Mouse (Mus musculus) limb, embryonic 13.5 days (tissue): ENCODE measurements at regions not wholly inside any gene's neighbourhood (a gene's known extent, or its start where the extent isn't known, plus 50 kb on each side); places are given as distances from the start of the nearest gene placed in this dataset.

Source experiments
- ATAC-seq: fragments of 200-750 bp; cut with Nextera tagmentation; 2 replicates; pipeline ENCODE4 v1.8.0; 2017; ENCODE audit warnings: low read depth, moderate number of reproducible peaks, moderate TSS enrichment; ENCODE audit not compliant: low FRiP score
- H3K27ac ChIP-seq: fragments of 300-500 bp; sonication (generic); 2 replicates; pipeline ENCODE4 v1.5.1; 2015; ENCODE audit warnings: inconsistent platforms, mild to moderate bottlenecking, moderate library complexity
- H3K27me3 ChIP-seq: fragments of 300-500 bp; sonication (generic); 2 replicates; pipeline ENCODE4 v1.6.1; 2015; ENCODE audit warnings: mild to moderate bottlenecking, inconsistent platforms
- H3K36me3 ChIP-seq: fragments of 300-500 bp; sonication (generic); 2 replicates; pipeline ENCODE4 v1.6.1; 2015; ENCODE audit warnings: inconsistent platforms, mild to moderate bottlenecking, moderate library complexity
- H3K4me1 ChIP-seq: fragments of 300-500 bp; sonication (generic); 2 replicates; pipeline ENCODE4 v1.6.1; 2015; ENCODE audit warnings: inconsistent platforms
- H3K4me2 ChIP-seq: fragments of 300-500 bp; sonication (generic); replicated peaks from 2 replicates; pipeline ENCODE4 v1.6.1; 2015; ENCODE audit warnings: inconsistent platforms, mild to moderate bottlenecking, moderate library complexity
- H3K4me3 ChIP-seq: fragments of 300-500 bp; sonication (generic); 2 replicates; pipeline ENCODE4 v1.5.1; 2015; ENCODE audit warnings: moderate library complexity, mild to moderate bottlenecking, inconsistent platforms
- H3K9ac ChIP-seq: fragments of 300-500 bp; sonication (generic); 2 replicates; pipeline ENCODE4 v1.6.1; 2015; ENCODE audit warnings: mild to moderate bottlenecking, inconsistent platforms
- H3K9me3 ChIP-seq: fragments of 300-500 bp; sonication (generic); 2 replicates; pipeline ENCODE4 v1.6.1; 2016; ENCODE audit warnings: inconsistent platforms
- WGBS: fragments of 180-500 bp; shearing (Covaris S2); methylation state at CpG from one replicate; pipeline ENCODE4 v1.1.7; 2015; 5-methylcytosine and 5-hydroxymethylcytosine counted together

DNA sequence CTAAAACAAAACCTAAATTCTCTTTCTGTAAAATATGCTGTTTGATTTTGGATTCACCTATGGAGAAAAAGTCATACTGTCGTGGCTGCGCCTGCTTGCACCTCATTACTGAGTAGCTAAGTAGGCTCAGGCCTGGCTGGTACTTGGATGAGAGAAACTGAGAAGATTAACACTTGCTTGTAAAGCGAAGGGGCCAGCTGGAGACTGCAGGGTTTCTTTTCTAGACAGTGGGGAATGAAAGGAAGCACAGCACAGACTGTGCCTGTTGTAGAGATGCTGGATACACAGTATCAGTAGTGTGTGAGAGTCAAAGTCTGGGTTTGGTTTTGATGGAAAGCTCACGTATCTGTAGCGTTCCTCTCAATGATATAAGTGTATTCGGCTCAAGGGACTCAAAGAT is 123.5 kb downstream of the Ackr3 start:
- 0 out of 2 replicates have a peak, but pooled peaks have one; percentile 28 for ATAC-seq

DNA sequence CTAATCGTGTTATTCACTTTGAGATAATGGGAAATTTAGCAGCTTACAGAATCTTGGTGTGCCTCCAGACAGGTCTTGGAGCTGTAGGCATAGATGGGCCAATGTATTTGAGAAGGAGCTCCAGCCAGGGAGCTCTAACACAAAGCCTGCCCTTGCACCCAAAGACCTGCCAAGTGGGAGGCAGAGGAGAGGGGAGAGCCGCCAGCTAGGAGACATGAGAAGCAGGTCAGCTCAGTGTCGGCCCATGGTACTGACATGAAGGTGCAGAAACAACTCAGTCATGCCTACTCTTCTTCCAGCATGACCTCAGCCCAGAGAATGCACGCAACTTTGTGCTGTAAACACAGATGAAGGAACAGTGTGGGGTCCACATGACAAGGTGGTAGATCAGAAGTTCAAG is 128.8 kb downstream of the Ackr3 start:
- H3K27ac ChIP-seq, result no peak overlapping the region
- H3K9me3 ChIP-seq, result no peaks in the 10 kb centered on the region
- no peaks in the 10 kb centered on the region for H3K36me3 ChIP-seq
- peaks cover 42% of the 10 kb centered on the region for H3K4me1 ChIP-seq
- WGBS, result 93% methylated on average over 4 of the region's 4 CpGs
- H3K4me3 ChIP-seq, result no peak overlapping the region
- H3K9ac ChIP-seq, result no peak overlapping the region
- no peak for ATAC-seq
- peaks cover 6% of the 10 kb centered on the region; the same call in 1 of the 2 replicates for H3K27me3 ChIP-seq
- H3K4me2 ChIP-seq, result no peak overlapping the region

More for the DNA sequence above, 123.5 kb downstream of the Ackr3 start:
- no peak overlapping the region for H3K4me3 ChIP-seq
- no peaks in the 10 kb centered on the region for H3K36me3 ChIP-seq
- H3K9ac ChIP-seq, result no peak overlapping the region
- no peaks in the 10 kb centered on the region for H3K9me3 ChIP-seq
- no peak overlapping the region for H3K27ac ChIP-seq
- H3K4me2 ChIP-seq, result no peak overlapping the region
- 47% methylated on average over 6 of the region's 6 CpGs for WGBS
- peaks cover 8% of the 10 kb centered on the region; the same call in 1 of the 2 replicates for H3K27me3 ChIP-seq
- peaks cover 20% of the 10 kb centered on the region; the same call in 1 of the 2 replicates for H3K4me1 ChIP-seq

DNA sequence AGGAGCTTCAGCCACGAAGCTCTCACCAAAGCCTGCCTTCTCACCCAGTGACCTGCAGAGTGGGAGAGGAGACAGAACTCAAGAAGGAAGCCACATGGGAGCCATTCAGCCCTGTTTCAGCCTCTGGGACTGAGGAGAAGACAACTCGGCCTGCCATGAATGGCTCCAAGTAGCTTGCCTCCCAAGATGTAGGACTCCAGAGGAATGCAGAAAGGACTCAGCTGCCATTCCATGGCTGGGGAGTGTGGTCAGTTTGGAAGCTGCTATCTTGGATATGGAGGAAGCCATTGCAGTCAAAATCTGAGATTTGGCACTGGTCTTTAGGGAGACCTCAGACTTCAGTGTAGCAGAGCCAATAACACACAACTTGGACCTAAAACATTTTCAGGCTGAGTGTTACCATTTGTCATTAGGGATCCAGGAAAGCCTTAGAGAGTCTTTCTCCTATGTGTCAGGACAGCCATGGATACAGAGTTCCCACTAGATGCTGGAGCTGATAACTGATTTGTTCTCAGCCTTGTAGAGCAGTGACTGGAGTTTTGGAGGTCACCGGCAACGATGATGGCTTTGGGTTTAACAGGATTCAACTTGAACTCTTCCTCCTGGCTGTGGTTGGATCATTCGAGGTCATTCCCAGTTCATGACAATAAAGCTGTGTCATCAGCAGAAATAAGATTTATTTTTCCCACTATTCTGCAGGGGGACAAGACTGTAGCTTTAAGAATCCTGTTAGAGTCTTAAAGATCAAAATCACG is 130.1 kb downstream of the Ackr3 start:
- ATAC-seq, result no peak
- peaks cover 50% of the 10 kb centered on the region for H3K4me1 ChIP-seq
- no peak overlapping the region for H3K4me2 ChIP-seq
- H3K27me3 ChIP-seq, result peaks cover 6% of the 10 kb centered on the region; the same call in 1 of the 2 replicates
- no peak overlapping the region for H3K27ac ChIP-seq
- no peak overlapping the region for H3K9ac ChIP-seq
- 79% methylated on average over 6 of the region's 6 CpGs for WGBS
- H3K4me3 ChIP-seq, result no peak overlapping the region
- H3K36me3 ChIP-seq, result no peaks in the 10 kb centered on the region
- H3K9me3 ChIP-seq, result no peaks in the 10 kb centered on the region

DNA sequence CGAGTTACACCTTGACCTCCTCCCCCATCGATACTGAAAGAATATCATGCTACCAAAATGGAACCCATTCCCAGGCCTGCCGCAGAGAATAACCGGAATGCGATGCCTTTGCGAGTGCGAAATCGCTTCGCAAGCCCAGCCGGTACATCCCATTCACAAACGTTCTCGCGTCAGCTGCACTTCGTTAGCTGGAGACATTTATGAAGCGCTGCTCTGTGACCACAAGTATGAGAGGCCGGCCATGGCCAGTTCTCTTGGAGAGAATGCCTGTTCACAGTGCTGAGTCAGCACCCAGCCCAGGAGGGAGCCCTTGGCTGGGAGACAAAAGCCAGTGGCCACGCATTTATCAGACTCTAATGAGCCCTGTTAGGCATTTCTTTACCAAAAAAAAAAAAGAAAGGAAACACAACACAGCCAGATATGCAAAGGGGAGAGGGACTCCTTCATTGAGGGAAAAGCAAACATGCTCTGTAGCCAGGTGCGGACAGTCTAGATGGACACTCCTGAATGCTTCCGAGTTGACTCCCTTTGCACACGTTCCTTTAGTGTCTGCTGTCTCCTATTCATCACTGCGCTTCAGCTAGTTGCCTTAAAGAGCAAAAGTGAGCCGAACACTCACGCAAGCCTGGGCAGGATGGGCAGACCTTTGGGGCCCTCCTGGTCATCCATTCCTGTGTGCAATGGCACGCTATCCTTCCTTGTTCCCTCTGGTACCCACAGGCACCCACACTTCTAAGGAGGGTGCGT is 131.4 kb downstream of the Ackr3 start:
- WGBS, result 31% methylated on average over 25 of the region's 25 CpGs
- peak; percentile 87 for ATAC-seq
- H3K27ac ChIP-seq, result no peak overlapping the region
- H3K9me3 ChIP-seq, result no peaks in the 10 kb centered on the region
- H3K36me3 ChIP-seq, result no peaks in the 10 kb centered on the region
- peaks cover 6% of the 10 kb centered on the region; the same call in 1 of the 2 replicates for H3K27me3 ChIP-seq
- H3K9ac ChIP-seq, result no peak overlapping the region
- H3K4me3 ChIP-seq, result no peak overlapping the region
- peaks cover 50% of the 10 kb centered on the region for H3K4me1 ChIP-seq
- peak overlapping the region; percentile 28 for H3K4me2 ChIP-seq

DNA sequence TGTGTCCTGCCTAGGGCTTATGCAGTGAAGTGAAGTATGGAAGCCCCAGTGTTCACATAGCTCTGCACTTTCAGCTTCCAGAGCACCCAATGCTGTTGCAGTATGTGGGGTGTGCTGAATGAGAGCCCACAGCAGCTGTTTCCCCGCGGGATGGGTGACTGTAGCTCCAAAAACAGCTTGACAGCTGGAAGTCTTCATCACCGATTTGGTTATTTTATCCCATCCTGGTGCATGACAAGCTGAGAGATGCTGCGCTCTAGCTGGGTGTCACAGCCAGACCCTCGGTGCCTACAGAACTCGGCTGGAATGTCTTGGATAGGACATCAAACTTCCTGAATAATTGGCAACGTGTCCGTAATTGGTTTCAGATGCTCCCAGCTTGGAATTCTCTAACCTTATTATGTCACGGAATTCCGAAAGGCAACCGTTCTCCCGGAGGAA is 134.1 kb downstream of the Ackr3 start:
- Histone ChIP-seq H3K4me1 (peaks cover 49% of the 10 kb centered on the region), H3K36me3 (no peaks in the 10 kb centered on the region), H3K4me3 (no peak overlapping the region), H3K27me3 (peaks cover 4% of the 10 kb centered on the region; the same call in 1 of the 2 replicates), H3K9ac (no peak overlapping the region), H3K9me3 (no peaks in the 10 kb centered on the region), H3K27ac (0 out of 2 replicates have a peak overlapping the region, but pooled peaks have one; percentile 33), H3K4me2 (no peak overlapping the region)
- 24% methylated on average over 12 of the region's 12 CpGs for whole genome bisulfite sequencing
- no peak for ATAC-seq

DNA sequence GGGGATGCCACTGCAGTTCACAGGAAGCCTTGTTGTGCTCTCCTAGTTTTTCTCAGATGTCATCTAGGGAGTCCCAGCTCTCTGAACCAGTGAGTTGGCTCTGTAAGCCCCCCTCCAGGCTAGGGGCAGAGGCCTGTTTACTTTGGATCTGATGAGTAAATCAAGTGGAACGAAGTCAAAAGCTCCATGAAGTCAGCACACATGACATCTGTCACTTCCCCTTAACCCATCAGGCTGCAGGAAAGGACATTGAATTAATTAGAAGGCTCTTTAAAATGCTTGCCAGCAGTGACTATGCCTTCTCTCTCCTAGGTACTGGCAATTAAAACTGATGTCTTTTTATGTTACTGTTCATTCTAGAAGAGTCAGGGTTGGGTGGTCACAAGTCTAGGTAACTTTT is 138.6 kb downstream of the Ackr3 start:
- 43% methylated on average over 1 of the region's 1 CpGs for WGBS
- H3K4me2 ChIP-seq, result no peak overlapping the region
- H3K9me3 ChIP-seq, result no peaks in the 10 kb centered on the region
- H3K4me3 ChIP-seq, result no peak overlapping the region
- no peaks in the 10 kb centered on the region for H3K36me3 ChIP-seq
- H3K27ac ChIP-seq, result no peak overlapping the region
- no peak for ATAC-seq
- no peaks in the 10 kb centered on the region; the same call in 1 of the 2 replicates for H3K27me3 ChIP-seq
- H3K9ac ChIP-seq, result no peak overlapping the region
- peaks cover 14% of the 10 kb centered on the region for H3K4me1 ChIP-seq

DNA sequence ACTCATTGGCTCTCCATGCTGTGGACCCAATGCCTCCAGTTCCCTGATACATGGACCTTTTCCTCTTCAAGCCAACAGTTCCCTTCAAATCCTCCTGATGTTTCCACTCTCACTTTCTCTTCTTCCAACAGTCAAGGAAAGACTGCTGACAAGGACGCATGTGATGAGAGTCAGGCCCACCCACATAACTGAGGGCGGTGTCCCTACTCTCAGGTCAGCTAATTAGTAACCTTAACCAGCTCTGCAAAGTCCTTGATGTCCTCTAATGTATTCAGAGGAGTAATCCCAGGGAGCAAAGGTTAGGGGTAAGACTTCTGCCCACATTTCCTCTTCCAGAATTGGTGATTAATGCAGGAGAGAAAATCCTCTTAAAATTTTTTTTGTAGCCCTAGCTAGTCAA is 139.7 kb downstream of the Ackr3 start:
- Histone ChIP-seq H3K9me3 (no peaks in the 10 kb centered on the region), H3K4me2 (no peak overlapping the region), H3K4me3 (no peak overlapping the region), H3K36me3 (no peaks in the 10 kb centered on the region), H3K9ac (no peak overlapping the region), H3K27ac (no peak overlapping the region), H3K4me1 (peaks cover 3% of the 10 kb centered on the region), H3K27me3 (no peaks in the 10 kb centered on the region; the same call in 1 of the 2 replicates)
- ATAC-seq, result no peak
- WGBS, result 42% methylated on average over 2 of the region's 2 CpGs

DNA sequence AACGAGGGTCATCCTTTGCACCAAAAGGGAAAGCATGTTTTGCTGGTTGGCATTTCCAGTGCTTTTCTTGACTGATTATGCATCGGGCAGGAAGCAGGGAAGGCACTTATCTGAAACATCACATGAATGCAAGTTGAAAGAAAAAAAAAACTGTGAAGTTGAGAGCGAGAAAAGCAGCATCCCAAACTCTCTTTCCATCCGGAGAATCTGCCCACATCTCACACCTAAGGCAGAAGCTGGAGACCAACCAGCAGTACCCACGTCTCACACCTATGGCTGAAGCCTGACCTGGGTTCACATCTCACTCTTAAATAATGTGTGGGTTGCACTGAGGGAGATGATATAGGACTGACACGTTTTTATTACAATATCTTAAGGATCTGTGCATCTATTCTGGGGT is 143.3 kb downstream of the Ackr3 start:
- Histone ChIP-seq H3K9ac (no peak overlapping the region), H3K27ac (no peak overlapping the region), H3K9me3 (no peaks in the 10 kb centered on the region), H3K27me3 (no peaks in the 10 kb centered on the region; the same call in 1 of the 2 replicates), H3K4me1 (peaks cover 19% of the 10 kb centered on the region), H3K4me2 (no peak overlapping the region), H3K36me3 (no peaks in the 10 kb centered on the region), H3K4me3 (no peak overlapping the region)
- ATAC-seq, result no peak
- 50% methylated on average over 6 of the region's 6 CpGs for WGBS

DNA sequence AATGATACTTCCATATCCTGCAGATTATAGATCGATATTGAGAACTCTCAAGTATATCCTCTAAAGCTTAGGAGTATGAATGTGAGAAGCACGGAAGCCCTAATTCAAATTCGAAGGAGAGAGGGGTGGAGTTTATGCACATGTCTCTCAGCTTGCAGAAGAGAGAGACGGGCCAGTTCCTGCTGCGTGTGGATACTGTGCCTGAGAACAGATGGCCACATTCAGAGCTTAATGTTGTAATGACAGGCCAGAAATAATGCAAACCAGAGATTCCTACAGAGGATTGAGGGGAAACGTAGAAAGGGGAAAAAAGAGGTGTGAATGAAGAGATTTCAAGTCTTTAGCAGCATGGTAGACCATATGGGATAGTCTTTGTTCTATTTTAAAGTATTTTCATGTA is 145.8 kb downstream of the Ackr3 start:
- Histone ChIP-seq H3K4me3 (no peak overlapping the region), H3K36me3 (no peaks in the 10 kb centered on the region), H3K9me3 (no peaks in the 10 kb centered on the region), H3K27me3 (peaks cover 3% of the 10 kb centered on the region; the same call in 1 of the 2 replicates), H3K4me1 (peaks cover 42% of the 10 kb centered on the region), H3K27ac (no peak overlapping the region), H3K9ac (no peak overlapping the region), H3K4me2 (no peak overlapping the region)
- peak; percentile 48; the same call in 1 of the 2 replicates for ATAC-seq
- 18% methylated on average over 6 of the region's 6 CpGs for WGBS

DNA sequence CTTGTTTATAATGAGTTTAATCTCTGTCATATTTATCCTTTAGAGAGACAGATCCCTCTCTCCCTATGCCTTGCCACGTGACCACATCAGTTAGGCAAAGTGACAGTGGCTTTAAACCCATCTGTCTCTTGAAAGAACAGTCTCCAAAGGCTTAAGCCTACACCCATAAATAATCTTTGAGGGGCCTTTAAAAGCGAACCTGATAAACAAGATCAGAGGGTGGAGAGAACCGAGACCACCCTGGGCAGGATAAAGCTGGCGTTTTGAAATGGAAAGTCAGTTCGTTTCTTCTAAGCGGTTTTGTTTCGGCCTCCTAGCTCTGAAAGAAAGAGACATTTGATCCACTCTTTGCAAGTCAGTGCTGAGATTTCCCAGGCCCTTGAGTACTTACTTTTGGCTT is 149.5 kb downstream of the Ackr3 start:
- Histone ChIP-seq H3K27ac (peak overlapping the region; percentile 28; the same call in 1 of the 2 replicates), H3K9me3 (no peaks in the 10 kb centered on the region), H3K4me3 (no peak overlapping the region), H3K27me3 (peaks cover 12% of the 10 kb centered on the region; the same call in 1 of the 2 replicates), H3K4me1 (peaks cover 66% of the 10 kb centered on the region), H3K36me3 (no peaks in the 10 kb centered on the region), H3K4me2 (peak overlapping the region; percentile 17; the same call in 1 of the 2 replicates), H3K9ac (no peak overlapping the region)
- no peak for ATAC-seq
- 7% methylated on average over 7 of the region's 7 CpGs for WGBS

DNA sequence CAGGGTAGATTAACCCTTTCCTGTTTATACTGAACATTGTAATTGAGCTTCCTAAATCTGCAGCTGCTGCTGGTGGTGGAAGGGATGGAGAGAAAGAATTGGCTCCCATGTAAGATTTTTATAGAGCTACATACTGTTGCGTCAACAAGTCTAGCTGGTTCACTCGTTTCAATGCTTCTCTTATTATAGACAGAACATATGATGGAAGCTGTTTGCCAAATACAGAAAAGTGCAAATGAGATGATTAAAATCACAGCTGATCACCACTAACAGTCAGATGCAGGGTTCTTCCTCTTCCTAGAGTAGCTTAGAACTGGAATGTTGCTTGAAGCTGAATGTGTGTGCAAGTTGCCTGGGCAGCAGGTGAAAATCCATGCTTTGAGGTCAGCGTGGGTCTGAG is 152.8 kb downstream of the Ackr3 start:
- Histone ChIP-seq H3K36me3 (no peaks in the 10 kb centered on the region), H3K9me3 (no peaks in the 10 kb centered on the region), H3K4me3 (no peak overlapping the region), H3K4me1 (peaks cover 64% of the 10 kb centered on the region), H3K27ac (no peak overlapping the region), H3K9ac (no peak overlapping the region), H3K27me3 (peaks cover 12% of the 10 kb centered on the region; the same call in 1 of the 2 replicates), H3K4me2 (no peak overlapping the region)
- WGBS, result 48% methylated on average over 3 of the region's 3 CpGs
- no peak for ATAC-seq

DNA sequence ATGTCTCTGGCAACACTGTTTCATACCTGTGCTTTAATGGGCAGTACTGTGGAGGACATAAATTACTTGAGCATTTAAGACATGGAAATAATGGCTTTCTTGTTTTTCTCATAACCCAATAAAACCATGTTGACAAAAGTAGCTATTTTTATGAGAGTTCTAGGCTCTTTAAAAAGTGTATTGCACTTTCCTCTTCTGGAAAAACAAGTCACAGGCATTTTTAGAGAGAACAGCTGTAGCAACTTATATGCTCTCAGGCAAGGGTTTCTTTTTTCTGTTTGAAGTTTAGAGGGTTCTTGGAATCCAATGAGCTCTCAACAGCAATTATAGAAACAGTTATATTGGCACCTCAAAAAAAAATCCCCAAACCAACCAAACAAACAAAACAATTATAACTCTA is 153.6 kb downstream of the Ackr3 start:
- no peaks in the 10 kb centered on the region for H3K36me3 ChIP-seq
- no peak for ATAC-seq
- H3K9ac ChIP-seq, result no peak overlapping the region
- H3K9me3 ChIP-seq, result no peaks in the 10 kb centered on the region
- H3K4me2 ChIP-seq, result no peak overlapping the region
- peaks cover 12% of the 10 kb centered on the region; the same call in 1 of the 2 replicates for H3K27me3 ChIP-seq
- H3K27ac ChIP-seq, result peak overlapping the region; percentile 12; the same call in 1 of the 2 replicates
- H3K4me3 ChIP-seq, result no peak overlapping the region
- H3K4me1 ChIP-seq, result peaks cover 56% of the 10 kb centered on the region
